ENCODE assay signal across 19 mouse cellular contexts in genomic region chr14:29228471-29228870, GRCm38 (mm10).
DNase-seq lines count a peak whose midpoint lies in the region; ATAC-seq and TF ChIP-seq lines count a peak whose summit lies in the region.
"Had no signal": no experiment of that assay in that cellular context is flagged by ENCODE, and none has a peak within 500 bp of the region (broad histone marks: within the 10 kb centered on the region; RNA-seq: fewer than 3 reads in every experiment).

No protein-coding gene starts in this region.

- H3K9me3 ChIP-seq in heart, embryonic 11.5 days (replicated peaks; ENCODE audit: control insufficient read depth, low read length), result no peaks in the 10 kb centered on the region
- no peaks in the 10 kb centered on the region for H3K9me3 ChIP-seq in midbrain, embryonic 10.5 days (replicated peaks)
- no peaks in the 10 kb centered on the region for H3K9me3 ChIP-seq in midbrain, embryonic 16.5 days (replicated peaks; ENCODE audit: control insufficient read depth, low read length, poor library complexity, severe bottlenecking)
- H3K9me3 ChIP-seq in midbrain, embryonic 13.5 days, result no peaks in the 10 kb centered on the region
- H3K9me3 ChIP-seq: limb, embryonic 12.5 days; liver, embryonic 13.5 days; lung, embryonic 15.5 days; neural tube, embryonic 12.5 days had no signal

- no peaks in the 10 kb centered on the region for H3K36me3 ChIP-seq in heart, embryonic 11.5 days (ENCODE audit: control insufficient read depth, insufficient read depth, low read length)
- no peaks in the 10 kb centered on the region for H3K36me3 ChIP-seq in midbrain, embryonic 10.5 days
- H3K36me3 ChIP-seq in midbrain, embryonic 16.5 days (ENCODE audit: control insufficient read depth, insufficient read depth, low read length), result no peaks in the 10 kb centered on the region
- no peaks in the 10 kb centered on the region for H3K36me3 ChIP-seq in midbrain, embryonic 13.5 days
- H3K36me3 ChIP-seq: limb, embryonic 12.5 days; liver, embryonic 13.5 days; lung, embryonic 15.5 days; neural tube, embryonic 12.5 days had no signal

- no peak for DNase-seq in heart, postnatal 36 days
- DNase-seq in midbrain, embryonic 10.5 days (ENCODE audit: low spot score), result no peak
- no peak for DNase-seq in urinary bladder, postnatal 10 days (ENCODE audit: low spot score)
- DNase-seq in embryo, embryonic 10 days (ENCODE audit: low spot score), result no peak
- DNase-seq: cerebellum, adult 18-20 months; cerebellum, postnatal 25 days; kidney, adult 18-20 months; liver, embryonic 13.5 days; spleen, adult 18-20 months; thymus, postnatal 36 days had no signal

- intact Hi-C loops in heart, postnatal 36 days (cut with DNase I), result no loop called here

- H3K4me3 ChIP-seq in heart, embryonic 11.5 days (ENCODE audit: low read depth, low read length), result no peak overlapping the region
- H3K4me3 ChIP-seq in midbrain, embryonic 10.5 days, result peak overlapping the region; percentile 23; the same call in 1 of the 2 replicates
- H3K4me3 ChIP-seq in midbrain, embryonic 16.5 days (ENCODE audit: low read depth, low read length), result no peak overlapping the region
- H3K4me3 ChIP-seq in embryonic fibroblast, embryonic 13.5 days (ENCODE audit: insufficient read depth, low read length), result no peak overlapping the region
- no peak overlapping the region for H3K4me3 ChIP-seq in midbrain, embryonic 13.5 days (replicated peaks)
- H3K4me3 ChIP-seq: limb, embryonic 12.5 days; liver, embryonic 13.5 days; lung, embryonic 15.5 days; neural tube, embryonic 12.5 days had no signal

- peak overlapping the region; percentile 41; the same call in 1 of the 2 replicates for H3K27ac ChIP-seq in heart, embryonic 11.5 days (ENCODE audit: low read depth, low read length)
- H3K27ac ChIP-seq in midbrain, embryonic 10.5 days (replicated peaks), result peak overlapping the region; percentile 72
- H3K27ac ChIP-seq in midbrain, embryonic 16.5 days (ENCODE audit: low read length), result no peak overlapping the region
- H3K27ac ChIP-seq in embryonic fibroblast, embryonic 13.5 days (ENCODE audit: insufficient read depth, low read length), result peak overlapping the region; percentile 70; the same call in 1 of the 2 replicates
- peak overlapping the region; percentile 62 for H3K27ac ChIP-seq in midbrain, embryonic 13.5 days
- H3K27ac ChIP-seq: kidney, postnatal 0 days; limb, embryonic 12.5 days; liver, embryonic 13.5 days; lung, embryonic 15.5 days; neural tube, embryonic 12.5 days had no signal

- H3K27me3 ChIP-seq in heart, embryonic 11.5 days (ENCODE audit: control insufficient read depth, insufficient read depth, low read length), result no peaks in the 10 kb centered on the region
- no peaks in the 10 kb centered on the region; the same call in 1 of the 2 replicates for H3K27me3 ChIP-seq in midbrain, embryonic 10.5 days (ENCODE audit: low read depth, poor library complexity, severe bottlenecking)
- H3K27me3 ChIP-seq in midbrain, embryonic 16.5 days (ENCODE audit: control insufficient read depth, insufficient read depth, low read depth, low read length), result no peaks in the 10 kb centered on the region
- peaks cover 14% of the 10 kb centered on the region; the same call in 1 of the 2 replicates for H3K27me3 ChIP-seq in midbrain, embryonic 13.5 days
- H3K27me3 ChIP-seq: limb, embryonic 12.5 days; liver, embryonic 13.5 days; lung, embryonic 15.5 days; neural tube, embryonic 12.5 days had no signal

- no peak for ATAC-seq in heart, embryonic 11.5 days (replicated peaks; ENCODE audit: insufficient number of reproducible peaks, low FRiP score, low TSS enrichment)
- no peak for ATAC-seq in midbrain, embryonic 16.5 days
- ATAC-seq in midbrain, embryonic 13.5 days, result no peak
- ATAC-seq: forebrain, embryonic 16.5 days had no signal

- no peak overlapping the region for H3K4me2 ChIP-seq in heart, embryonic 11.5 days
- no peak overlapping the region for H3K4me2 ChIP-seq in midbrain, embryonic 16.5 days (ENCODE audit: low read length)
- peak overlapping the region; percentile 42 for H3K4me2 ChIP-seq in midbrain, embryonic 13.5 days (replicated peaks)
- H3K4me2 ChIP-seq: limb, embryonic 12.5 days; liver, embryonic 13.5 days; lung, embryonic 15.5 days; neural tube, embryonic 12.5 days had no signal

- H3K9ac ChIP-seq in heart, embryonic 11.5 days (ENCODE audit: low read depth, low read length), result no peak overlapping the region
- H3K9ac ChIP-seq in midbrain, embryonic 16.5 days (ENCODE audit: low read depth, low read length), result no peak overlapping the region
- H3K9ac ChIP-seq in midbrain, embryonic 13.5 days (replicated peaks), result no peak overlapping the region
- H3K9ac ChIP-seq: limb, embryonic 12.5 days; liver, embryonic 13.5 days; lung, embryonic 15.5 days; neural tube, embryonic 12.5 days had no signal

- H3K4me1 ChIP-seq in heart, embryonic 11.5 days (ENCODE audit: control insufficient read depth, insufficient read depth, low read length), result peaks cover 11% of the 10 kb centered on the region; the same call in 1 of the 2 replicates
- H3K4me1 ChIP-seq in midbrain, embryonic 10.5 days, result peaks cover 58% of the 10 kb centered on the region
- H3K4me1 ChIP-seq in midbrain, embryonic 16.5 days (ENCODE audit: control insufficient read depth, insufficient read depth, low read length), result peaks cover 24% of the 10 kb centered on the region
- H3K4me1 ChIP-seq in embryonic fibroblast, embryonic 13.5 days (ENCODE audit: control insufficient read depth, insufficient read depth, low read length), result 0 out of 2 replicates have a peak, but pooled peaks cover 3% of the 10 kb centered on the region
- peaks cover 33% of the 10 kb centered on the region for H3K4me1 ChIP-seq in midbrain, embryonic 13.5 days (replicated peaks)
- H3K4me1 ChIP-seq: liver, embryonic 13.5 days; lung, embryonic 15.5 days had no signal

- no peak for TF ChIP-seq CTCF in embryonic fibroblast, embryonic 13.5 days (IDR thresholded peaks at IDR 0.05; ENCODE audit: borderline replicate concordance, insufficient read depth, low read length)

- TF ChIP-seq POLR2A in embryonic fibroblast, embryonic 13.5 days (IDR thresholded peaks at IDR 0.05; ENCODE audit: low read depth, low read length), result no peak
